Mouse (Mus musculus) G1E (cell line): ENCODE results near the gene Gm11146. TPM values are rescaled to one million over a fixed set of nuclear protein-coding genes. Genes with fewer than 3 reads are reported as not detected.

Experiments used
- ATAC-seq: 2 replicates; pipeline ENCODE4 v1.8.0; 2016; ENCODE audit warnings: mild to moderate bottlenecking; ENCODE audit not compliant: insufficient number of reproducible peaks, poor library complexity, low FRiP score, severe bottlenecking; ENCODE audit errors: extremely low read depth
- DNase-seq: peaks from one replicate; pipeline ENCODE4 v3.0.0; 2012; ENCODE audit warnings: low spot score
- H3K27me3 ChIP-seq: 2 replicates; pipeline ENCODE4 v1.6.1; 2012; ENCODE audit warnings: mild to moderate bottlenecking, low read length, inconsistent platforms; ENCODE audit not compliant: insufficient read depth
- H3K36me3 ChIP-seq: replicated peaks from 2 replicates; pipeline ENCODE3; 2012; ENCODE audit warnings: mild to moderate bottlenecking, inconsistent platforms
- H3K4me1 ChIP-seq: 2 replicates; pipeline ENCODE4 v1.6.1; 2012; ENCODE audit warnings: low read depth, low read length, inconsistent platforms, mixed read lengths; ENCODE audit not compliant: insufficient read depth
- H3K4me3 ChIP-seq: 2 replicates; pipeline ENCODE4 v1.5.1; 2012; ENCODE audit warnings: low read depth, mild to moderate bottlenecking, inconsistent platforms, low read length, moderate library complexity, mixed read lengths
- H3K9me3 ChIP-seq: replicated peaks from 2 replicates; pipeline ENCODE4 v1.6.1; 2012; ENCODE audit warnings: inconsistent platforms
- CTCF ChIP-seq: IDR thresholded peaks from 2 replicates; pipeline ENCODE4 v1.5.1; 2012; ENCODE audit warnings: low read depth, low read length, inconsistent platforms, mixed read lengths
- GATA1 ChIP-seq: IDR thresholded peaks from 2 replicates; pipeline ENCODE4 v1.6.1; 2012; ENCODE audit warnings: borderline replicate concordance, low read length, inconsistent platforms, mixed read lengths
- GATA2 ChIP-seq: IDR thresholded peaks from 2 replicates; pipeline ENCODE4 v1.6.1; 2012; ENCODE audit warnings: low read depth, low read length, inconsistent platforms, borderline replicate concordance
- POLR2AphosphoS5 ChIP-seq: IDR thresholded peaks from 2 replicates; pipeline ENCODE4 v1.6.1; 2012; ENCODE audit warnings: low read depth, low read length, inconsistent platforms; ENCODE audit not compliant: insufficient replicate concordance
- TAL1 ChIP-seq: conservative IDR thresholded peaks from 2 replicates; pipeline ENCODE4 v1.6.1; 2012; ENCODE audit warnings: low read depth, low read length, inconsistent platforms, mixed read lengths
- polyA plus RNA-seq: library from polyadenylated mRNA; stranded (reverse); fragments of >175 nt; gene quantifications from 2 replicates; pipeline ENCODE4 v1.2.3, GENCODE M21; 2012
- total RNA-seq, 2 experiments: library from RNA; stranded (forward) in 1 of 2; stranded (reverse) in 1 of 2; fragments of 200-1000 nt in 1 of 2; fragments of >200 nt in 1 of 2; fragmentation: Nextera tagmentation in 1 of 2; gene quantifications; 2 replicates each; pipeline ENCODE4 v1.2.3; 2014 to 2017

Gm11146 gene
- total RNA-seq (2014; fragmentation: Nextera tagmentation): not detected in 2 replicates
- total RNA-seq (2017): not detected in 2 replicates
- not detected in 2 replicates for polyA plus RNA-seq

- no peak for TF ChIP-seq GATA2
- TF ChIP-seq POLR2AphosphoS5: no peak
- no peak for TF ChIP-seq TAL1
- no peak for TF ChIP-seq CTCF
- TF ChIP-seq GATA1: no peak
- H3K36me3 ChIP-seq: no peaks in the 10 kb centered on the region
- H3K27me3 ChIP-seq: no peaks in the 10 kb centered on the region
- H3K9me3 ChIP-seq: peaks cover 11% of the 10 kb centered on the region
- ATAC-seq: no peak
- no peak within 1 kb of the TSS for H3K4me3 ChIP-seq
- H3K4me1 ChIP-seq: no peaks in the 10 kb centered on the region
- DNase-seq: no peak
Observed at GRCm38 (mm10) chr16:77601994-77602393, at the start of gene Gm11146. Gene Gm11146 (minus strand): TSS chr16:77602094.

GRCm38 (mm10) chr16:77650596-77650995, 48.7 kb upstream of the Gm11146 start:
- no peaks in the 10 kb centered on the region for H3K27me3 ChIP-seq
- no peak for TF ChIP-seq POLR2AphosphoS5
- TF ChIP-seq GATA2: no peak
- no peak for TF ChIP-seq GATA1
- TF ChIP-seq CTCF: no peak
- TF ChIP-seq TAL1: no peak
- no peak for ATAC-seq

GRCm38 (mm10) chr16:77649006-77649405, 47.1 kb upstream of the Gm11146 start:
- Histone ChIP-seq H3K27me3 (no peaks in the 10 kb centered on the region), H3K9me3 (peaks cover 11% of the 10 kb centered on the region), H3K4me3 (no peak overlapping the region), H3K4me1 (no peaks in the 10 kb centered on the region), H3K36me3 (no peaks in the 10 kb centered on the region)
- ATAC-seq (no peak), DNase-seq (no peak)
- no peak for TF ChIP-seq TAL1
- TF ChIP-seq POLR2AphosphoS5: no peak
- TF ChIP-seq CTCF: no peak
- no peak for TF ChIP-seq GATA1
- no peak for TF ChIP-seq GATA2

More at GRCm38 (mm10) chr16:77650596-77650995, 48.7 kb upstream of the Gm11146 start:
- Histone ChIP-seq H3K4me1 (no peaks in the 10 kb centered on the region), H3K36me3 (no peaks in the 10 kb centered on the region), H3K4me3 (no peak overlapping the region), H3K9me3 (peaks cover 6% of the 10 kb centered on the region)
- DNase-seq: no peak

GRCm38 (mm10) chr16:77648181-77648580, 46.3 kb upstream of the Gm11146 start:
- TF ChIP-seq CTCF (no peak), GATA1 (no peak), TAL1 (no peak), GATA2 (no peak), POLR2AphosphoS5 (no peak)

GRCm38 (mm10) chr16:77646146-77646545, 44.3 kb upstream of the Gm11146 start:
- no peaks in the 10 kb centered on the region for H3K27me3 ChIP-seq
- no peak overlapping the region for H3K4me3 ChIP-seq
- H3K36me3 ChIP-seq: no peaks in the 10 kb centered on the region
- ATAC-seq: no peak
- no peaks in the 10 kb centered on the region for H3K4me1 ChIP-seq
- DNase-seq: no peak
- peaks cover 11% of the 10 kb centered on the region for H3K9me3 ChIP-seq
- TF ChIP-seq GATA1 (no peak), GATA2 (no peak), TAL1 (no peak), POLR2AphosphoS5 (no peak), CTCF (no peak)

More at GRCm38 (mm10) chr16:77648181-77648580, 46.3 kb upstream of the Gm11146 start:
- Histone ChIP-seq H3K9me3 (peaks cover 14% of the 10 kb centered on the region), H3K4me3 (no peak overlapping the region), H3K27me3 (no peaks in the 10 kb centered on the region), H3K4me1 (no peaks in the 10 kb centered on the region), H3K36me3 (no peaks in the 10 kb centered on the region)
- DNase-seq (no peak), ATAC-seq (no peak)

- Histone ChIP-seq H3K4me1 (no peaks in the 10 kb centered on the region), H3K36me3 (no peaks in the 10 kb centered on the region), H3K4me3 (no peak overlapping the region), H3K27me3 (no peaks in the 10 kb centered on the region), H3K9me3 (peaks cover 11% of the 10 kb centered on the region)
- DNase-seq (no peak), ATAC-seq (no peak)
- no peak for TF ChIP-seq GATA1
- TF ChIP-seq CTCF: no peak
- no peak for TF ChIP-seq GATA2
- no peak for TF ChIP-seq TAL1
- TF ChIP-seq POLR2AphosphoS5: no peak
Observed at GRCm38 (mm10) chr16:77644976-77645375, 43.1 kb upstream of the Gm11146 start.
